ENCODE assay signal across 9 mouse cellular contexts in genomic region chr2:132103265-132103664, GRCm38 (mm10). TPM values are rescaled to one million over a fixed set of nuclear protein-coding genes. Genes with fewer than 3 reads are reported as not detected.
DNase-seq lines count a peak whose midpoint lies in the region; ATAC-seq and TF ChIP-seq lines count a peak whose summit lies in the region.
"Had no signal": no experiment of that assay in that cellular context is flagged by ENCODE, and none has a peak within 500 bp of the region (broad histone marks: within the 10 kb centered on the region; RNA-seq: fewer than 3 reads in every experiment).

No protein-coding gene starts in this region.

- peak overlapping the region; percentile 47; the same call in 1 of the 2 replicates for H3K27ac ChIP-seq in left cerebral cortex, adult 2 months
- peak overlapping the region; percentile 48 for H3K27ac ChIP-seq in kidney, embryonic 15.5 days
- H3K27ac ChIP-seq: neural tube, embryonic 13.5 days had no signal

- intact Hi-C loops in left cerebral cortex, adult 2 months (cut with DNase I): no loop called here
- intact Hi-C loops in left cerebral cortex, postnatal 25 days (cut with DNase I): no loop called here

- peaks cover 39% of the 10 kb centered on the region for H3K4me1 ChIP-seq in kidney, embryonic 15.5 days

- WGBS in kidney, embryonic 15.5 days: 3% methylated on average over 8 of the region's 8 CpGs

- no peak for TF ChIP-seq POLR2A in myocyte (IDR thresholded peaks at IDR 0.05; ENCODE audit: insufficient read length, low read depth)

- no peaks in the 10 kb centered on the region for H3K9me3 ChIP-seq in kidney, embryonic 15.5 days (replicated peaks)
- H3K9me3 ChIP-seq: neural tube, embryonic 13.5 days had no signal

- peak overlapping the region; percentile 33 for H3K4me2 ChIP-seq in kidney, embryonic 15.5 days
- H3K4me2 ChIP-seq in myocyte (ENCODE audit: low read depth): peak overlapping the region; percentile 91
- H3K4me2 ChIP-seq: neural tube, embryonic 13.5 days had no signal

- no peak for DNase-seq in left cerebral cortex, adult 2 months (ENCODE audit: extremely low spot score in 1 of 2, low spot score in 2 of 2)
- no peak for DNase-seq in left cerebral cortex, postnatal 25 days (ENCODE audit: low spot score in 2 of 2)
- DNase-seq in embryo, embryonic 10.5 days (ENCODE audit: low spot score): peak; percentile 72
- DNase-seq in layer of hippocampus, adult 11-12 months (ENCODE audit: low spot score): no peak
- no peak for DNase-seq in cerebellum, adult 8-10 months

- ATAC-seq in kidney, embryonic 15.5 days (replicated peaks; ENCODE audit: low FRiP score): peak; percentile 83
- no peak for ATAC-seq in CD4-positive, CD25-positive, alpha-beta regulatory T cell, adult 4 months

- no peak overlapping the region for H3ac ChIP-seq in myocyte (ENCODE audit: control insufficient read depth, insufficient read length)

- no peak for TF ChIP-seq CTCF in left cerebral cortex, adult 2 months (IDR thresholded peaks at IDR 0.05)

- H3K9ac ChIP-seq in kidney, embryonic 15.5 days: no peak overlapping the region
- H3K9ac ChIP-seq: neural tube, embryonic 13.5 days had no signal

- no peaks in the 10 kb centered on the region for H3K27me3 ChIP-seq in kidney, embryonic 15.5 days
- H3K27me3 ChIP-seq in myocyte (ENCODE audit: control insufficient read depth, insufficient read depth, insufficient read length): no peaks in the 10 kb centered on the region
- H3K27me3 ChIP-seq: neural tube, embryonic 13.5 days had no signal

- H3K79me2 ChIP-seq in myocyte (ENCODE audit: control insufficient read depth, insufficient read depth): peaks cover 68% of the 10 kb centered on the region

- peaks cover 9% of the 10 kb centered on the region; the same call in 1 of the 2 replicates for H3K36me3 ChIP-seq in kidney, embryonic 15.5 days
- peaks cover 5% of the 10 kb centered on the region for H3K36me3 ChIP-seq in myocyte (ENCODE audit: control insufficient read depth, insufficient read depth)

- no peak overlapping the region for H3K4me3 ChIP-seq in left cerebral cortex, adult 2 months
- no peak overlapping the region for H3K4me3 ChIP-seq in kidney, embryonic 15.5 days (replicated peaks)
- H3K4me3 ChIP-seq in myocyte: no peak overlapping the region
- H3K4me3 ChIP-seq: neural tube, embryonic 13.5 days had no signal

TF ChIP-seq in myocyte, 11 proteins besides CTCF, POLR2A, EP300 and RAD21:
- TF ChIP-seq CEBPB (IDR thresholded peaks at IDR 0.05; ENCODE audit: insufficient read depth, poor library complexity, severe bottlenecking): no peak
- no peak for TF ChIP-seq POLR2AphosphoS2 (IDR thresholded peaks at IDR 0.05; ENCODE audit: insufficient read length, low read depth)
- peak in 1 of 3 experiments; percentile 26 for TF ChIP-seq MYOG (IDR thresholded peaks at IDR 0.05; ENCODE audit: control insufficient read depth in 1 of 3, insufficient read depth in 1 of 3, insufficient read length in 2 of 3, low read depth in 2 of 3)
- TF ChIP-seq MYOD1 (IDR thresholded peaks at IDR 0.05; ENCODE audit: control insufficient read depth in 1 of 3, insufficient read length in 2 of 3, low read depth in 2 of 3): peak in 1 of 3 experiments; percentile 19
- TF ChIP-seq MAX (IDR thresholded peaks at IDR 0.05; ENCODE audit: low read depth): no peak

RNA-seq across cellular contexts. Expression of gene Slc23a2, which starts 41.6 kb away (rescaled TPM):
- 100 to 1,000 TPM; 142 to 162 TPM for total RNA-seq in left cerebral cortex, adult 2 months (2021)
- total RNA-seq in left cerebral cortex, postnatal 25 days (2021): 100 to 1,000 TPM; 134 to 144 TPM
- 12.9 and 14.5 TPM in 2 replicates for polyA plus RNA-seq in kidney, embryonic 15.5 days (2015; fragmentation: Nextera tagmentation; extraction: Ambion mirVana)
- 14.5 TPM for polyA plus RNA-seq in myocyte (2012; fragmentation: generic; extraction: Trizol)
- 10 to 100 TPM; 14.0 to 16.4 TPM for polyA plus RNA-seq in CD4-positive, CD25-positive, alpha-beta regulatory T cell, adult 4 months (2017; shearing (Covaris generic))
